Mouse (Mus musculus): ENCODE results near the gene Ints14. TPM values are rescaled to one million over a fixed set of nuclear protein-coding genes. Genes with fewer than 3 reads are reported as not detected.

The Ints14 gene
- 24.0 and 28.3 TPM in 2 replicates for polyA plus RNA-seq (2012; rRNA removed)

DNA sequence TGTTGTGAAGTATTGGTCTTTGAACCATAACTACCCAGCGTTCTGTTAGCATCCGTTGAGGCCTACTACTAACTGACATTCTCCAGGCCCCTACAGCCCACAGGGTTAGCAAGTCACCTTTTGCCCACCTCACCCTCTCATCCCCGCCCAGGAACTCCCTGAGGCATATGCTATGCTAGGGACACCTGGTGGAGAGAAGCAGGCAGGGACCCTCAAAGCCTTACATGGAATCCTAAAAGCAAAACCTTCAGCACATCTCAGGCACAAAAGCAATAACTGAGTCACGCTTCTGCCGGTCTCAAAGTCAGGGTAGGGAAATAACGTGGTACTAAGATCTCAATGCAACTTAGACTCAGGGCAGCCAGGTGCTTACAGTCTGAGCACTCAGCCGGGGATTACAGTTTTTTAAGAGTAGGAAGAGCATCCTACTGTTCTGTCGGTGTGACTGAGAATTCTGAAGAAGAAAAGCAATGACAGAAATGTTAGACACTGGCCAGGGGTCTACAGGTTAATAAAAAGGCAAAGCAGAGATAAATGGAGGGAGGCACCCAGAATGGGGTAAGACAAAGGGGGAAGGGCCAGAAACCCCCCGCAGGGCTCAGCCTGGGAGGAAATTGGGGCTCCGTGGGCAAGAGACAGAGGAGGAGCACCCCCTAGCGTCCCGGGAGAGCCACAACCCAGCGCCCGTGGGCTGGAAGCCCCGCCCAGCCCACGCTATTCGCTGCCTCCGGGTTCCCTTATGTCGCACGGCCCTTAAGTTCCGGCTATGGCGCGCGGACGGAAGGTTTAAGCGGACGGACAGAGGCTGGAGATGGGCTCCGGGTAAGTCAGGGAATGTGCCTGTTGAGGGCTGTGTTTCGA is at the start of gene Ints14:
TSS of gene Ints14 (plus strand) at position 789 of the 861 bp plus-strand sequence.
- WGBS = 13% methylated on average over 29 of the region's 29 CpGs
- H3K27me3 ChIP-seq (ENCODE audit: control insufficient read depth, insufficient read depth, low read length) = no peaks in the 10 kb centered on the region
- peak within 1 kb of the TSS; percentile 19; the same call in 1 of the 2 replicates for H3K27ac ChIP-seq (ENCODE audit: control insufficient read depth, insufficient read depth, low read length)
- H3K4me1 ChIP-seq (replicated peaks; ENCODE audit: control insufficient read depth, insufficient read depth, low read length) = peaks cover 6% of the 10 kb centered on the region
- DNase-seq = peak; percentile 97
- peaks cover 9% of the 10 kb centered on the region for H3K36me3 ChIP-seq (ENCODE audit: control insufficient read depth, insufficient read depth, low read length)
- peak within 1 kb of the TSS; percentile 79 for H3K4me3 ChIP-seq (ENCODE audit: control insufficient read depth, insufficient read depth, low read length)
- TF ChIP-seq CTCF (IDR thresholded peaks at IDR 0.05; ENCODE audit: borderline replicate concordance, control insufficient read depth, extremely low read depth, insufficient read depth, low read length, poor library complexity) (peak; percentile 91), POLR2A (IDR thresholded peaks at IDR 0.05; ENCODE audit: control insufficient read depth, extremely low read depth, insufficient read depth, low read length, poor library complexity) (peak; percentile 72; the same call in 1 of the 2 replicates)

DNA sequence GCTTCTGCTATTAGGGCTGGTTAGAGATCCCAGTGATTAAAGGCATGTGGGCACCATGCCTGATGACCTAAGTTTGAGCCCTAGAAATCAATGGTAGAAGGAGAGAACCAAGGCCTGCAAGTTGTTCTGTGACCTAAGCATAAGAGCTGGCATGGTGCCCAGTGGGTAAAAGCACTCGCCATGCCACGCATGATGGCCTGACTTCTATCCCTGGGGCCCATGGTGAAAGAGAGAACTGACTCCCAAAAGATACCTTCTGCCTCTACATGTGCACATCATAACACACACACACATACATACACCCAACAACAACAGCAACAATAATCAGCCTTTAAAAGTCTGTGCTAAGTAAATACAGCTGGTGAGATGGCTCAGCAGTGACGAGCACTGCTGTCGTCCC is 47.3 kb upstream of the Ints14 start:
- no peak for DNase-seq
- peaks cover 10% of the 10 kb centered on the region for H3K36me3 ChIP-seq (ENCODE audit: control insufficient read depth, insufficient read depth, low read length)
- no peak overlapping the region for H3K27ac ChIP-seq (ENCODE audit: control insufficient read depth, insufficient read depth, low read length)
- no peak overlapping the region for H3K4me3 ChIP-seq (ENCODE audit: control insufficient read depth, insufficient read depth, low read length)
- no peaks in the 10 kb centered on the region for H3K27me3 ChIP-seq (ENCODE audit: control insufficient read depth, insufficient read depth, low read length)
- TF ChIP-seq CTCF (IDR thresholded peaks at IDR 0.05; ENCODE audit: borderline replicate concordance, control insufficient read depth, extremely low read depth, insufficient read depth, low read length, poor library complexity) (no peak), POLR2A (IDR thresholded peaks at IDR 0.05; ENCODE audit: control insufficient read depth, extremely low read depth, insufficient read depth, low read length, poor library complexity) (no peak)
- 98% methylated on average over 4 of the region's 4 CpGs for WGBS
- H3K4me1 ChIP-seq (replicated peaks; ENCODE audit: control insufficient read depth, insufficient read depth, low read length) = no peaks in the 10 kb centered on the region

DNA sequence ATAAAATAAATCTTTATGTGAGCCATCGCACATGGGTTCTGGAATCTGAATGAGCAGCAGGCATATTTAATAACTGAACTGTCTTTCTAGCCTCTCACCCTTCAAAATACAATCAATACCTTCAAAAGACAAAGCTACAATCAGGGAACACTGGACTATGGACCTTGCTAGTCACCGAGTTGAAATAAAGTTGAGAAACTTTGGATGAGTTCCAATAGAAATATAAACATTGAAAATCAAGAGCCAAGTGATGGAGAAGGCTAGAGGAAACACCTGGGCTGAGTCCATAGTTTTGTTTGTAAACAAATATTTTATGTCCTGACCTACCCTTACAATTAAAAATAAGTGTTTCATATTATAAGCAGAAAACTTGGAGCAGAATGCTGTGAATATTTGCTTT is 46.7 kb upstream of the Ints14 start:
- no peak for DNase-seq
- no peak for TF ChIP-seq CTCF (IDR thresholded peaks at IDR 0.05; ENCODE audit: borderline replicate concordance, control insufficient read depth, extremely low read depth, insufficient read depth, low read length, poor library complexity)
- TF ChIP-seq POLR2A (IDR thresholded peaks at IDR 0.05; ENCODE audit: control insufficient read depth, extremely low read depth, insufficient read depth, low read length, poor library complexity) = no peak
- H3K4me1 ChIP-seq (replicated peaks; ENCODE audit: control insufficient read depth, insufficient read depth, low read length) = no peaks in the 10 kb centered on the region
- no peaks in the 10 kb centered on the region for H3K27me3 ChIP-seq (ENCODE audit: control insufficient read depth, insufficient read depth, low read length)
- H3K4me3 ChIP-seq (ENCODE audit: control insufficient read depth, insufficient read depth, low read length) = no peak overlapping the region
- H3K36me3 ChIP-seq (ENCODE audit: control insufficient read depth, insufficient read depth, low read length) = peaks cover 10% of the 10 kb centered on the region
- WGBS = 94% methylated on average over 2 of the region's 2 CpGs
- no peak overlapping the region for H3K27ac ChIP-seq (ENCODE audit: control insufficient read depth, insufficient read depth, low read length)

DNA sequence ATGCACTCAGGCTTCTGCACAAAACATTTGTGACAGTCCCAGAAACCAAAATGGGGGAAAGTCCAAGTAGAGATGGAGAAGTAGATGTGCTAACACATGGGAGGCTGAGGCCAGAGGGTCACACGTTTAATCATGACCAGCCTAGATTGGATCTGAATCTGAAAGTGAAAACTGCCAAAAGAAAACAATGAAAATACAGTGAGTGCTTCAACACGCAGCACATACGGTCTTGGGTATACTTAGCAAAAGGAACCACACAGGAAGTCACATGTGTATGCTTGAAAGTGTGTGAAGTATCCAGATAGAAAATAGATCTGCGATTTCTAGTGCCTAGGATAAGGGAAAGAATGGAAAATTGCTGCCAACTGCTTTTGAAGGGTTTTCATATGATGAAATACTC is 46.1 kb upstream of the Ints14 start:
- Histone ChIP-seq H3K27me3 (ENCODE audit: control insufficient read depth, insufficient read depth, low read length) (no peaks in the 10 kb centered on the region), H3K27ac (ENCODE audit: control insufficient read depth, insufficient read depth, low read length) (no peak overlapping the region; the same call in 1 of the 2 replicates), H3K36me3 (ENCODE audit: control insufficient read depth, insufficient read depth, low read length) (peaks cover 10% of the 10 kb centered on the region), H3K4me1 (replicated peaks; ENCODE audit: control insufficient read depth, insufficient read depth, low read length) (no peaks in the 10 kb centered on the region), H3K4me3 (ENCODE audit: control insufficient read depth, insufficient read depth, low read length) (no peak overlapping the region)
- TF ChIP-seq POLR2A (IDR thresholded peaks at IDR 0.05; ENCODE audit: control insufficient read depth, extremely low read depth, insufficient read depth, low read length, poor library complexity) = no peak
- no peak for TF ChIP-seq CTCF (IDR thresholded peaks at IDR 0.05; ENCODE audit: borderline replicate concordance, control insufficient read depth, extremely low read depth, insufficient read depth, low read length, poor library complexity)
- WGBS = 2% methylated on average over 4 of the region's 4 CpGs
- no peak for DNase-seq

DNA sequence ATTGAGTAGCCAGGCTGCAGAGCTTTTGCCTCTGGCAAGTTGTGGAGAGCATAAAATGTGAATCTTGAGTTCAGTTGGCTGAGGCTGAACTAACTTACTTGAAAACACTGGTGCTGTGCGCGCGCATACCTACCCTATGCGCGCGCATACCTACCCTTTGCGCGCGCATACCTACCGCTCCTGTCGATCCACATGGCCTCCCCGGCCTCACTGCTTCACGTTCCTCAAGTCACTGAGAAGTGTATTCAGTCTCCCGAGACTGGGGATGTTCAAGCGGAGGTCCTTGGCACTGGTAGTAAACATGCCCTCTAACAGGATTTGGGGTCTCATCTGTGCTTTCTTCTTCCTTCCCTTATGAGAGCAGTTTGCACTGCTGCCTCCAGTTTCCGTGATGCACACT is 42.1 kb upstream of the Ints14 start:
- TF ChIP-seq POLR2A (IDR thresholded peaks at IDR 0.05; ENCODE audit: control insufficient read depth, extremely low read depth, insufficient read depth, low read length, poor library complexity) (no peak), CTCF (IDR thresholded peaks at IDR 0.05; ENCODE audit: borderline replicate concordance, control insufficient read depth, extremely low read depth, insufficient read depth, low read length, poor library complexity) (no peak)
- Histone ChIP-seq H3K27me3 (ENCODE audit: control insufficient read depth, insufficient read depth, low read length) (no peaks in the 10 kb centered on the region), H3K27ac (ENCODE audit: control insufficient read depth, insufficient read depth, low read length) (peak overlapping the region; percentile 40; the same call in 1 of the 2 replicates), H3K36me3 (ENCODE audit: control insufficient read depth, insufficient read depth, low read length) (no peaks in the 10 kb centered on the region), H3K4me1 (replicated peaks; ENCODE audit: control insufficient read depth, insufficient read depth, low read length) (no peaks in the 10 kb centered on the region), H3K4me3 (ENCODE audit: control insufficient read depth, insufficient read depth, low read length) (peak overlapping the region; percentile 44)
- 63% methylated on average over 16 of the region's 16 CpGs for WGBS
- peak; percentile 23 for DNase-seq

DNA sequence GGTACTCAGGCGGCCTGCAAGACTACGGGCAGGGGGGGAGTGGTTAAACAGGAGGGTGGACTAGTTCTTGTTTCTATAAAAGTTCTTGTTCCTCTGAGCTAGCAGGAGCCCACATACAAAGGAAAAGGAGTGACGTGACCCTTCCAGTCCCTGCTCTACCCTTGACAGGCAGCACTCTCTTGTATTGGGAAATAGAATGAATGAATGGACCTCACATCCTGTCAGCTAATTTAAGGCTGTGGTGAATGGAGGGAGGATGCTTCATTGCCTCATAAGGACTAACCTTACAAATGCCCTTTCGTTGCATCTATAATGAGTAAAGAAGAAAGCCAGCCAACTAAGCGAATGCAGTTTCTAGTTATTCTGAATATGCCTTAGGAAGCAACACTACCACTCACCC is 34.9 kb upstream of the Ints14 start:
- TF ChIP-seq POLR2A (IDR thresholded peaks at IDR 0.05; ENCODE audit: control insufficient read depth, extremely low read depth, insufficient read depth, low read length, poor library complexity) = no peak
- no peak for TF ChIP-seq CTCF (IDR thresholded peaks at IDR 0.05; ENCODE audit: borderline replicate concordance, control insufficient read depth, extremely low read depth, insufficient read depth, low read length, poor library complexity)
- Histone ChIP-seq H3K27ac (ENCODE audit: control insufficient read depth, insufficient read depth, low read length) (no peak overlapping the region), H3K36me3 (ENCODE audit: control insufficient read depth, insufficient read depth, low read length) (no peaks in the 10 kb centered on the region), H3K4me3 (ENCODE audit: control insufficient read depth, insufficient read depth, low read length) (no peak overlapping the region), H3K4me1 (replicated peaks; ENCODE audit: control insufficient read depth, insufficient read depth, low read length) (no peaks in the 10 kb centered on the region), H3K27me3 (ENCODE audit: control insufficient read depth, insufficient read depth, low read length) (no peaks in the 10 kb centered on the region)
- WGBS = 70% methylated on average over 5 of the region's 5 CpGs
- no peak for DNase-seq

Measured in thymus, adult 2 months (tissue).